Mouse (Mus musculus) thymus, postnatal 36 days (tissue): ENCODE data around the gene Dyrk2.

Source experiments
- DNase-seq, 2 experiments: peaks; one replicate each; pipeline ENCODE4 v3.0.0; 2022; ENCODE audit warnings: mixed read lengths in 2 of 2

Dyrk2 gene

DNA sequence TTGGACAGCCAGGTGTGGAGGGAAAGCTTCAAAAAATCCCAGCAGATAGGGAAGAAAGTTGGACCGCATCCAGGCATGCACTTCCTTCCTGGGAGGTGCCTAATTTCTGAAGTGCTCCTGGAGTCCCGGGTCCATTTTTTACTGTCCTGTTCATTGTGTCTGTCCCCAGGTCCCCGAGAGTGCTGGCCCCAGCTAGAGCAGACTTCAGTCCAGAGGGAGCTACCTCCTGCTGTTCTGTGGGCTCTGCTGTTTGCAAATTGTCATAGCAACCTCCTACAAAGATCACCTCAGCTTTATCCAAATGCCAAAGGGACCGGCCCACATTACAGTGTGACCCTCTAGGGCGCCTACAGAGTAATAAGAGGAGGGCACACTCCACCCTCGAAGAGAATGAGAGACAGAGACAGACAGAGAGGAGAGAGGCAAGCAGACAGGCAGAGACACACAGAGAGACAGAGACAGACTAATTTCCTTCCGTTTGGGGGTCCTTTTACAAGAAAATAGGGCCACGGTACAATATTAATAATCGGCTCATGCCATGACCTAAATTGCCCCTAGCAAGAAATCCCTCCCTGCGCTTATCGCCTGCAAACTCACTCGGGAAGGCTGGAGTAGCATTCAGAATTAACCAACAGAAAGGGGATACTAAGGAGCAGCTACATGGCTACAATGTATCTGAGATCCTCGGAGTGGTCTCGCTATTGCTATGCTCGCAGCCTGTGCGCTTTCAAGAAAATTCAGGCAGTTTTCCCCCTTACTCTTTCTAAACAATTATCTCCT lies at the start of gene Dyrk2:
TSS of gene Dyrk2 (minus strand) at position 9 of the 780 bp plus-strand sequence.
- DNase-seq = peak in 1 of 2 experiments; percentile 28

DNA sequence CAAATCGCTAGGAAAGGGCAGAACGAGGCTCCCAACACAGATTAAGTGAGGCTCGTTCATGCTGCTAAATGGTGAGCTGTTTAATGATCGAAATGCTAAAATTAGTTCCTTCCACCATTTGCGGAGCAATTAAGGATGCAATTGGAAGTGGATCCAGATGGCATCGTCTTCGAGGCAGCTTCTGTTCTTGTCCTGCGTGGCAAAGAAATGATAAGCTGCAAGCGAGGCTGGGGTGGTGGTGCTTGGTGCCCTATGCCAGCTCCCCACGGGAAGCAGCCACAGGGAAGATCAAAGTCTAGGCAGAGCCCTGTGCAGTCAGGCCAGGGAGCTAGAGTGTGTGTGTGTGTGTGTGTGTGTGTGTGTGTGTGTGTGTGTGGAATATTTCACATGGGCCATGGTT lies 32.6 kb upstream of the Dyrk2 start:
- DNase-seq = no peak

DNA sequence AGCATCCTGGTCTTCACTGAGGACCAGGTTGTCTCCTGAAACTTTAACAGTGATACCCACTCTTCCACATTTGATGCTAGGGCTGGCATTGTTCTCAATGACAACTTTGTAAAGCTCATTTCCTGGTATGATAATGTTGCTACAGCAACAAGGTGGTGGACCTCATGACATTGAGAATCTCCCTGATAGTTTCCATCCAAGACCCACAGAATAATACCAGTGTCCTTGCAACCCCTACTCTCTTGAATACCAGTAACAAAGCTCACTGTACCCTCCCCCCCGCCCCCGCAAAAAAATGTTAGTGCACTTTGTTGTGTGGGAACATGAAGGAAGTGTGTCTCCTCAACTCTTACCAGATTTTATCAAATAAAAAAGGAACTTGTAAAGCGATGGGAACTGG lies 23.6 kb upstream of the Dyrk2 start:
- no peak for DNase-seq

DNA sequence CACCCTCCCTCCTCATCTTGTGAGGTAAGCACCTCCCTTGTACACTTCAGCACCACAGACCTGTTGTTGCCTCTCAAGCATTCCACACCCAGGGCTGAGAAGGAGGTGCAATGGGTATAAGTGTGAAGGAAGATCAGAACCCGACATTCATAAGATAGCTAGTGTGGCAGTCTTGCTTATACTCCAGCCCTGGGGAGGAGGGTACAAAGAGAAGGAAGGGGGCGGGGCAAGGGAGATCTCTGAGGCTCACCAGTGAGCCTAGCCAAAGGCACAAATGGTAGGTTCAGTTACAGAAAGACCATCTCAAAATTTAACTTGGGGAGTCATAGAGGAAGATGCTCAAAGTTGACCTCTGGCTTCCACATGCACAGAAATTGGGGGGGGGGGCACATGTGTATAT lies 14.1 kb upstream of the Dyrk2 start:
- DNase-seq = peak in 1 of 2 experiments; percentile 54

DNA sequence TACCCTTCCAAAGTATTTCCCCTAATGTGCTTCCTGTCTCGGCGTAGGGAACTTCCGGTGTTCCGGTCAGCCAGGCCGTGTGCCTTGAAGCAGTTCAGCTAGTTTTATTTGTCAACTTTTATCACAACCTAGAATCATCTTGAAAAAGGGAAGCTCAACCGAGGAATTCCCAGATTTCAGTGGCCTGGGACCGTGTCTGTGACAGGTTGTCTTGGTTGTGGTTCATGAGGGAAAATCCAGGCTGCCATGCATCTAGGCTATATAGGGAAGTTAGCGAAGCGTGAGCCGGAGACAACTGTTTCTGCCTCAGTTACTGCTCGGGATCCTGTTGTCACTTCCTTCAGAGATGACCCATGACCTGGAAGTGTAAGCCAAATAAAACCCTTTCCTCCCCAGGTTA lies 13.3 kb upstream of the Dyrk2 start:
- DNase-seq = peak; percentile 26 to 35

DNA sequence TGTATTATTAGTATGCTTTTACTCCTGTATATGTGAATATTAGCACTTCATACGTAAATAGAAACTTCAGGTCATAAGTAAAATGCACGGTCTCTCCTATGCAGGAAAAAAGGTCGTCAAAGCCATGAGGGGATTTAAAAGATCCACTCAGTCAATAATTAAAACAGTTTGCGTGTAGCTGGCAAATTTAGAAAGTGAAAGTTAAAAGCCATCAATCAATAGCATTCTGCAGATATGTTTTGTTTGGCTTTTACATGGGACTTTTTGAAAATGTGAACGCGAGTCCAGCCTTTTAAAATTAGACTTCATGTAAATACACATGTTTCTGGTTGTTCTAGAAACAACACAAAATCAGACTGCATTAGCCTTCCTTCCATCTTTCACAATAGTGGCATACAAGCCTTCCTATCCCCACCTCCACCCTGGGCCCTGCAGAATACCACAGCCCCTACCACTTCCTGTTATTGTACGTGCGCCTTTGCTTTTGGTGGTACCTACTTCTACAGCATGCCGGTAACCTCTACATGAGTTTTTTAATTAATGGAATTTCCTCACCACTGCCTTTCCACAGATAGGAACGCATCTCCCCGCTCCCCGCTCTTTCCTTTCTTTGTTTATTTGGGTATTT lies 12.4 kb upstream of the Dyrk2 start:
- DNase-seq = peak; percentile 78 to 86

DNA sequence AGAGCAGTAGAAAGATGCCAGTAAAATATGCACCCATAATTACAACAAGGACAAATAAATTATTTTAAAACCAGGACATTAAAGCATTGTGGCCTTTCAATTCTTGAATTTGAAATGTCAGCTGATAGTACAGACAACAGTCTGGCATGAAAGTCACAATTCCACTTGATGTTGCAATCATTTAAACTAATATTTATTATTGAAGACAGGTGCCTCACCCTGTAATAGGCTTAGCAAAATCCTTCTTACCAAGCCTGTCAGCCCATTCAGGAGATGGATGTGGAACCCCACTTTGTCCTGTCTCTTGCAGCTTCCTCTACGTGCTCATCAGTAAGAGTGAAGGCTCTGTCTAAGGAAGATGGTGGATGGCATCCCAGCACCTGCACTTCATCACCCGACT lies 10.8 kb upstream of the Dyrk2 start:
- DNase-seq = no peak

DNA sequence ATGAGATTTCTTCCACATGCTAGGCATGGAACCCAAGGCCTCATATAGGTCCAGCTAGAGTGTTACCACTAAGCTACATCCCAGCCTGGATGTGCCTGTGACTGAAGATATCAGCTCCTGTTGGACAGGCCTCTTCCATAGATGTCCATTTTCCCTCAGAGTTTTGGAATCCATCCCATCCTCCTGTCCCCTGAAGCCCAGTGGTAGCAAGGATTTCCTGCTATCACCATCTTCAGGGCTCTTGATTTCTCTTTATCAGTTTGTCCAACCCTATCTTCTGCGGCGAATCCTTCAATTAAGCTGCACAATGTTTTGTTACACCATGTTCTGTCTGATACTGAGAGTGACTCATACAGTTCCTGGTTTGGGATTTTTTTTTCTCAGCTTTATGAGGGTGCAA lies 2.2 kb upstream of the Dyrk2 start:
- DNase-seq = no peak

DNA sequence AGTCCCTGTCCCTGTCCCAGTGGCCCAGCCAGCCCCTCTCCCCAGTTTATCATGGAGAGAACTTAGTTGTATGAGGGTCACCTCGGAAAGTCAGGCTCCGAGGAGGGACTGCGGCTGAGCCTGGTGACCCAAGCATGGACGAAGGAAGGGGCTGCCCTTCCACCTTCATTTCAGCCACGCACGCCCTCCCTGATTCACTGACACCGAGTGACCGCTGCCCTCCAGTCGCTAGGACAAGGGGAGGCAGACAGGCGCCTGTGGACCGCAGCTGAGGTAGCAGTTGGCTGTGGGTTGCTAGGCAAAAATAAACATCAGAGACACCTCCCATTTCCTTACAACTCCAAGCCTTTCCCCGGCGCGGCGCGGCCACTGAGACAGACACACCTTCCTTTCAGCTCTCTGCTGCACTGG lies 413 bp downstream of the Dyrk2 start:
- peak; percentile 69 to 78 for DNase-seq

DNA sequence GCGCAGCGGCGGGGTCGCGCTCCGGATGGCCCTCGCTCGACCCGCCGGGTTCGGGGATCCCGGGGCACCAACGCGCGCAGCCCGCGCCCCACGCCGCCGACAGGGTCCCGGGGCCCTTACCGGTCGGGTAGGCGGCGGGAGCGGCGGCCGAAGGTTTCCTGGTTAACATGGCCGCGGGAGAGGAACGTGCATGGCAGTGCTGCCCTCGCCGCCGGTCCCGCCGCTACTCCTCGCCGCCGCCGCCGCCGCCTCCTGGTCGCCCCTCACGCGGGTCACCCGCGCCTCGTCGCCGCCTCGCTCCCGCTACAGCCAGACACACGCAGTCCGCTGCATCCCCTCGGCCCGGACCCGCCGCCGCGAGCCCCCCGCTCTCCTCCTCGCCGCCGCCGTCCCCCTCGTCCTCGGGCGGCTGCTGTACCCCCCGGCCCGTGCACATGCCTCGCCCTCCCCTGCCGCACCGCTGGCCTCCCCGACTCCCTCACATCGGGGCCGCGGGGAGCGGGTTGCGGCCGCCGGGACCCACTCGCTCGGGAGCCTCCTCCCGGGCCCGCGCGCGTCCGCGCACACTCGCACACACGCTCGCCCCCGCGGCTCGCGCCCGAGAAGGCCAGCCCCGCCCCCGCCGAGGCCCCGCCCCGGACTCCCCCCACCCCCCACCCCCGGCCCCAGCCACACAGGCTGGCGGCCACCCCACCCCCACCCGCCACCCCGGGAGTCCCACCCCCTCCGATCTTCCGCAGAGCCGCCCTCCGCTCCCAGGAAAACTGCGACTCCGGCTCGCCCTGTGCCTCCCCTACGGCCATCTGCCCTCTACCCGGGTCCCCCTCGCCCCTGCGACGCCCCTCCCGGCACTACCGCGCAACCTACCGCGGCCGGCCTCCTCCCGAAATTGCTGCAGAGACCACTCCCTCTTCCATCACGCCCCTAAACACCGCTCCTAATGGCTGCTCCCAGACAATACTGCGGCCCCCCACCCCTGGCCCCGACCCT lies 1.1 kb downstream of the Dyrk2 start:
- peak; percentile 85 to 87 for DNase-seq

DNA sequence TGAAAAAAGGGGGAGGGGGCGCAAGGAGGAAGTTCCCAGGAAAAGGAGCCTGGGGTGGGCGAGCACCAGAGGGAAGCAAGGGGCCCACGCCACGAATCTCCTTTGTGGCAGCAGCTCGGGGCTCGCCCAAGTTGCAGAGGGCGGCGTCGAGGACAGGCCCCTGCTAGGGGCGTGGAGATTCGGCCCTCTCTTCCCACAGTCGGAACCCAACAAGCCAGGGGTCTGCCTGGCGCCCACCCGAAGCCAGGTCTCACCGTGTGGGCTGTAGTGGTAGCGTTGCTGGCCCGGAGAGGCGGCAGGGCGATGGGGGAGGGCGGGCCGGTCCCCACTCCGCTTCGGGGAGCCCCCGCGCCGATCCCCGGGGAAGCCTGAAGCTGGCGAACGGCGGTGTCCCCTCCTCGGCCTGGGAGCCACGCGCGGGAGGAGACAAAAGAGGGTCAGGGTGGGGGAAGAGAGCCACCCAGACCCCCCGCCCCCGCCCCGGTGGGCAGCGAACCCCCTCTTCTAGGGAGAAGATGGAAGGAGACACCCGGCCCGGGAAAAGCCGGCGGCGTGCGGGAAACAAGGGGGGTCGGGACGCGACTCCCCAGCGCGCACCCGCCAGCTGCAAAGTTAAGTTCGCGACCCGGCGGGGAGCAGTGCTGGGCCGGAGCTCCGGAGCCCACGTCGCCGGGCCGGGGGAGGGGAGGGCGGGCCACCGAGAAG lies 2.0 kb downstream of the Dyrk2 start:
- DNase-seq = peak; percentile 57 to 72

DNA sequence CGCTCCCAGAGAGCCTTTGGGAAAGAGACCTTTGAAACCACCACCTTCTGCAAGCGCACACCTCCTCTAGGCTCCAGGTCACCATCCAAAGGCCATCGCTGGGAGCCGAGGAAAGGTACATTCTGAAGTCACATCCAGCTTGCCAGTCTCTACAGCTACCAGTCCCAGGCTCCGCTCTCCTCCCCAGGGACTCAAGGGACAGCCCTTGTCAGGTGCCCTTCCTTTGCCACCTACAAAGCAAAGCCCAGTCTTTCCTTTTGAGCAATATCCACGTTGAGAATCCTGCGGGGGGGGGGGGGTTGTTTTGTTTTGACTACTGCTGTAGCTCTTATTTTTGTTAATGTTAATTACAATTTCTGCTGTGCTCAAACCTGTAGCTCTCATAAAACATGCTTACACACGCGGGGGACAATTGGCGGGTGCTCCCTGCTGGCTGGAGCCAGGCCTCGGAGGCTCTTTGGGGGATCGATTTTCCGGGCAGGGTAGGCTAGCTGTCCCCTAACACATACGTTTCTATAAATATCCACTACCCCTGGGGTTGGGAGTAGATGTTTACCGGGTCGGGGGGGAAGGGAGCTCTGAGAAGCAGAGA lies 2.6 kb downstream of the Dyrk2 start:
- DNase-seq = peak in 1 of 2 experiments; percentile 30

DNA sequence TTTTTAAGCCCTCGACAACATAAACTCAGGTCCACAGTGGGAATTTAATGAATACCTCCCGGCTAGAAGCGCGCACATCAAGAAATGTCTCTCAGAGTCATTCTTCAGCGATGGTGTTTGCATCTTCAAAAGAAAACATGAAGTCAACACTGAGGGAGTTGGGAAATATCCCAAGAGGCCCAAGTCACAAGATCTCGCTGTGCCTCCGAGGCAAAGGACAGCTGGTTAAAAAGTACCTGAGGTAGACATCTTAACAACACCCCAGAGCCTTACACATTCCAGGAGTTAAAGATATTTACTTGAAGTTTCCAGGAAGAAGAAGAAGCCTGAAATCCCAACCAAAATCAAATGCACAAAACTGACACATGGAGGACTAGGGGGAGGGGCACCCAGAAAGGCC lies 5.0 kb downstream of the Dyrk2 start:
- no peak for DNase-seq

DNA sequence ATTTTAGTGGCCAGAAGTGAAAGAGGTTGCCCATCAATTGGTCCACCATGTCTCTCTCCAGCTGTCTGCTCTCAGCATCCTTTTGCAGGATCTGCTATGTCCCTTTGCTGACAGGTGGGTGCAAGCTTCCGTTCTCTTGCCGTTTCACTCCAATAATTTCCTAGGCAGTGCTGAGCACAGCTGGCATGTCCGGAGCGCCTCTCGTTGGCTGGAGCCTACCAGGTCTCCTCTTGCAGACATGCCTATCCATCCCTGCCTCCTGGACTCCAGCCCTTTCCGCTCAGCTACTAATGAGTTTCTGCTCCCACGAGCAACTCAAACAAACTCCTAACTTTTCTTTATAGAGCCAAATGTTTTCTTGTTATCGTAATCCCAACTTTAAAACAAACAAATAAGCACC lies 6.4 kb downstream of the Dyrk2 start:
- no peak for DNase-seq

DNA sequence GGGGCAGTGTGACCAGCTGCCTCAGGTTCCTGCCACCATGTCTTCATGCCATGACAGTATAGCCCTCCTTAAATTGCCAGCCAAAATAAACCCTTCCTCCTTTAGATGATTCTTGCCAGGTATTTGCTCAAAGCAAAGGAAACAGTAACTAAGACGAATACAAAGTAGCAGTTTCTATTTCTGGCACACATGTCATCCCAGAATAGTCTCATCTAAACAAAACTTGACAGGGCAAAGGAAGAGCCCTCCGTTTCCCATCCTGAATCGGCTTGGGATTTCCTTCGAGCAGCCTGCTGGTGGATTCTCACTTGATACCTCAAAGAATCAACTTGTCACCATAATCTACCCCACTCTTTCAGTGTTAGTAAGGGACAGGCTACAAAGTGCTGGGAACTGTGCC lies 7.8 kb downstream of the Dyrk2 start:
- DNase-seq = no peak

DNA sequence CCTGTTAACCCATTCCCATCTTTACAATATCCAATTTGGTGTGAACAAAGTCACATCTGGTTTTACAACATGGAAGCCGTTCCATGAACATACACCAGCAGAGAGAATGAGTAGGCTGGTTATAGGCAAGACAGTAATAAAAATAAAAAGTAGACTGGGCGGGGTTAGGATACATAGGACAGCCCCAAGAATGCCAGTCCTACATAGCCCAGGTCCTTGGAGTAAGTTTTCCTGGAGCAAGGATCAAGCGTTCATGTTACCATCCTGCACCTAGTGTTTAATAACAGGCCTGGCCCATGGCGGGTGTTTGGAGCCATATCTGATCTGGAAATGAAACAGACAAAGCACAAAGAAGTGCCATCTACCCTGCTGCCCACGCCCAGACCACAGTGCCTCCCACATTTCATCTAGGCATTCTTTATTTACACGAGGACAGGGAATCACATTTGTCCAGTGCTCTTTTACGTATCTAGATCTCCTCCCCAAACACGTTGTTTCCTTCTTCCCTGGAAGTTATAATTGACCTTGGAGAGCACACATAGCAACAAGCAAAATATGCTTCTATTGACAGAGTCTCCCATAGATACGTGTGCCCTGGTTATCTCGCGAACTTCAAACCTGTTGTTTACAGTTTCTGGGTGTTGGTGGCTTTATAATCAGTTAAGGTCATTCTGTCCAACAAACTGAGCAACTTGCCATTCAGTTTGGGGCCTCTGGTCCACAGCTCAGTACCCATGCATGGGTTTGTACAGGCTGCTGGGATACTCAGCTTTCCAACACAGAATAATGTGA lies 8.6 kb downstream of the Dyrk2 start:
- DNase-seq = no peak

DNA sequence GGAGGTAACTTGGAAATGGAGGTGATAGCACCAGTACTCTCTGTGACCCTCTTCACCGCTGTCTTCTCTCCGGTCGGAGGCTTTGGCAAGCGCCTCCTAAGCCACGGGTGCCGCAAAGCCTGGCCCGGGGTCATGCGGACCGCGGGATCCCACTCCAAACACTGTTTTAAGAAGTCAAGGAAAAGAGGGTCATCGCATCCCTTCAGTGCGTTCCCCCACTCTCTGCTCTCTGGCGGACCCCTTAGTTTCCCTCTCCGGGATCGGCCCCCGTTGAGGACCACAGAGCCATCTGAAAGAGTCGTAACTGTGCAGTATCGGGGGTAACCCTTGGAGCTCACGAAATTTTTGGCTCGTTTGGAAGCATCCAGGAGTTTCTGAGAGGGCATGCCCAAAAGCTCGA lies 10.4 kb downstream of the Dyrk2 start:
- DNase-seq = no peak

DNA sequence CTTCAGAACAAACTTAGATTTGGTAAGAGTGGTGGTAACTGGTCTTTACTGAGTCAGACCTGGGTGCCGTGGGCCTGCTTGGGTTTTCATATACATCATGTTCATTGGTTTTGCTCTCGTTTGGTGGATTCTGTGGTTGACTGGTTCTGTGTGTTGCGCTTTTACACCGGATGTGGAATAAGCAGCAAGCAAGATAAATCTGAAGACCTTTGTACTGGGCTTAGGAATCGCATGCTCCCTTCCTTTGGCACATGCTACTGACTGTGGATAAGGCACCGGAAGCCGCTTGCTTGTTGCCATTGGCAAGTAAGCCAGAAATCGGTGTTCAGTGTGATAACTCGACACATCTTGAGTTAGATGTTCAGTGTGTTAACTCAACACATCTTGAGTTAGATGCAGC lies 15.4 kb downstream of the Dyrk2 start:
- DNase-seq = no peak

DNA sequence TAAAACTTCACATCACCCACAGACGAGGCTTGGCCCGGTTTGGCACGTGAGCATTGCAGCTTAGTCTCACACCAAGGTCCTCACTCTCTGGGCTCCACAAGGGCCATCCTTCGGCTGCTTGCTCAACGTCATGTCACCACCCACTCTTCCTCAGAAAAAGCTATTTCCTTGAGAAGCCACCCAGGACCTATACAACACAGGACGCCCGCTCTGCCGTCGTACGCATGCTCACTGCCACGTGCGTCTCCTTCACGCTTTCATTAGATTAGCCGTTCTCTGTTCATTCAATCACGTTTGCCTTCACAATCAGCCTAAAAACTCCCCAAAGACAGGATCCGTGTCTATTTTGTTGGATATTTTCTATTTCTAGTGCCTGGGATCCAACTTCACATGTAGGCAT lies 17.5 kb downstream of the Dyrk2 start:
- no peak for DNase-seq

DNA sequence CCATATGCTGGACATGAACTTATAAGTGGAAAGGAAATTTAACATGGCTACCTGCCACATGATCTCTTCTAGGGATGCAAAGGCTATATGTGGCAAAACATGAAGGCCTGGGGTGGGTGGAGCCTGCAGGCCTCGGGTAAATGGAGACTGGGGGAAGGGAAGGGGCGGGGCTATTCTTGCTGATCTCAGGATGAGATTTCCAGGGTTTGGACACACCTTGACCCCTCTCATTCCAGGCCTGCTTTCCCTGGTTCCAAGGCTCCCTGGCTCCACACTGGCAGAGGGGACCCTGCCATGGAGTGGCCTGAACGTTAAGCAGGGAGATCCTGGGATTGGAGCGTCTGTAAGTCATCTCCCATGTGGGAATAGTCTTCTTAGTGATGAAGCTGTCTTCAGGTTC lies 21.5 kb downstream of the Dyrk2 start:
- DNase-seq = no peak

DNA sequence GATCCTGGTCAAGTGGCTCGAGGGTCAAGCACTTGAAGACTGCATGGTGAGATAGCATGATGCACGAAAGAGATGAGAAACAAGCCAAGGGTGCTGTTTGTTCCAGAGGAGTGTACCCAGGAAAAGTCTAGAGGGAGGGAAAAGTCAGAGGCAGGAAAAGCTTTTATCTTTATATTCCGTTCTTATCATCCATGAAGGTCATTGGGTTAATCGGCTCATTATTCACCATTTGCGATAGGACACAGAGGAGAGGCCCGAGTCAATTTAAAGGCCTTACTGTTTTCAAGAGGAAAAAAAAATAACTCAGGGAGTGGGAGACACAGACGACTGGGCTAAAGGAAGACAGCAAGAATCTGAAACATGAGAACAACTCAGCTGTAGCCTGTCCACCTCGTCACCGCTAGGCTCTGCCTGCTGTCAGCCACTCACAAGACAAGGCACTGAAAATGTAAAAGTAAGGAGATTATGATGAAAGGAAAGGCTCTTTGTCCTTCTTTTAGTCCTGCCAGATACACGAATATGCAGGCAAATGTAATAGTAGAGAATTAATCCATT lies 22.9 kb downstream of the Dyrk2 start:
- no peak for DNase-seq
